Mouse (Mus musculus): ENCODE data around the gene Traf4. TPM values are rescaled to one million over a fixed set of nuclear protein-coding genes. Genes with fewer than 3 reads are reported as not detected.

Gene Traf4
- polyA plus RNA-seq, 1 experiment from 2014 or later, result 126 TPM

DNA sequence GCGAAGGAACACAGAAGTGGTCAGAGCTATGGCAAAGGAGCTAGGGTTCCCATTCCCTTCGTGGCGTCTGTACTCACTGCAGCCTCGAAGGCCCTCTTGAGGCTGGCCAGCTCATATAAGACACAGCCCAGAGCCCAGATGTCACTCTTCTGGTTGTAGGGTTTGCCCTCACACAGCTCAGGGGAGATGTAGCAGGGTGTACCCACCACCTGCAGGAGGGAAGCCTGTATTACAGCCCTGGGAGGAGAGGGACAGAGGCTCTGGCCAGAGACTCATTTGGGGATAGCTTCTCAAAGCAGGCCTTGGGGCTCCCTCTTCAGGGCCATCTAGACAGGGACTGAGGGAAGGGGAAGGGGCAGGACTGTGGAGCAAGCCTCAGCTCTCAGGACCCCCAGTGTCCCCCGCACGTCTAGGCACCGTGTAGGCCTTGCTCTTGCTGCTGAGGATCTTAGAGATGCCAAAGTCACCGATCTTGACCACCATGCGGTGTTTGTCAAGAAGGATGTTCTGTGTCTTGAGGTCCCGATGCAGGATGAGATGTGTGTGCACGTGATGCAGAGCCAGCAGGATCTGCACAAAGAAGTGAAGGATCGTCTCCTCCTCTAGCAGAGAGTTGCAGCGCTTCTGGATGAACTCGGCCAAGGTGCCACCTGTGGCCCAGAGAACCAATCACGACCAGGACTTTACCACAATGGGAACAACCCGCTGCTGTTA, 6.8 kb upstream of the Traf4 start:
- Histone ChIP-seq H3K4me1 (peaks cover 6% of the 10 kb centered on the region), H3K9me3 (no peaks in the 10 kb centered on the region), H3K27me3 (peaks cover 16% of the 10 kb centered on the region), H3K4me2 (replicated peaks) (no peak overlapping the region), H3K4me3 (no peak overlapping the region), H3K36me3 (no peaks in the 10 kb centered on the region), H3K9ac (replicated peaks) (no peak overlapping the region), H3K27ac (replicated peaks) (no peak overlapping the region)
- no peak for ATAC-seq (ENCODE audit: low FRiP score, low read depth)
- WGBS, result 82% methylated on average over 16 of the region's 16 CpGs

DNA sequence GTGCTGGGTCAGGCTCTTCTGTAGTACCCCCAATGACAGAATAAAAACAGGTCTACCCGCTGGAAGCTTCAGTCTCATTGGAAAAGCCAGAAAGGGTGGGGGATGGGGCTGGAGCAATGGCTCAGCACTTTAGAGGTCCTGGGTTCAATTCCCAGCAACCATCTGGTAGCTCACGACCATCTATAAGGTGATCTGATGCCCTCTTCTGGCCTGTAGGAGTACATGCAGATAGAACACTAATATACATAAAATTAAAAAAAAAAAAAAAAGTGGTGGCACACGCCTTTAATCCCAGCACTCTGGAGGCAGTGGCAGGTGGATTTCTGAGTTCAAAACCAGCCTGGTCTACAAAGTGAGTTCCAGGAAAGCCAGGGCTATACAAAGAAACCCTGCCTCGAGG, 5.9 kb upstream of the Traf4 start:
- WGBS, result 62% methylated on average over 4 of the region's 4 CpGs
- no peak overlapping the region for H3K4me2 ChIP-seq (replicated peaks)
- no peak overlapping the region for H3K4me3 ChIP-seq
- H3K4me1 ChIP-seq, result no peaks in the 10 kb centered on the region
- no peak for ATAC-seq (ENCODE audit: low FRiP score, low read depth)
- H3K27ac ChIP-seq (replicated peaks), result no peak overlapping the region
- H3K9me3 ChIP-seq, result no peaks in the 10 kb centered on the region
- H3K9ac ChIP-seq (replicated peaks), result no peak overlapping the region
- H3K27me3 ChIP-seq, result peaks cover 17% of the 10 kb centered on the region
- no peaks in the 10 kb centered on the region for H3K36me3 ChIP-seq

DNA sequence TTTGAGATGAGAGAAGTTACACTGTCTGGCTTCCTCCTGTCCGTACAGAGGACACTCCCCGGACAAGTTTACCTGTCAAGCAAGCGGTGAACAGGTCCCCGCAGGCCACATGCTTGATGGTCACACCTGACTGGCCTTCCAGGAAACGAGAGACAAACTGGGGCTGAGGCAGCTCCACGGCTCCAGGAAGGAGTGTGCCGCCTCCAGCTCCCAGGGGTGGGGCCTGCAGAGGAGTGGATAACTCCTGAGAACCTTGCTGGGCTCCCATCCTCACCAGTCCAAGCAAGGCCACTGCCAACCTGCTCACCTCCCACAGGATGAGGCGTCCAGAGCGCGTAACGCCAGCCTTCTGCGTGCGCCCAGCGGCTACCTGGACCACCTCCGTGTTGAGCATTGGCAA, 4.9 kb upstream of the Traf4 start:
- ATAC-seq (ENCODE audit: low FRiP score, low read depth), result no peak
- no peaks in the 10 kb centered on the region for H3K36me3 ChIP-seq
- H3K9ac ChIP-seq (replicated peaks), result no peak overlapping the region
- no peak overlapping the region for H3K4me3 ChIP-seq
- no peak overlapping the region for H3K4me2 ChIP-seq (replicated peaks)
- 89% methylated on average over 15 of the region's 15 CpGs for WGBS
- H3K27me3 ChIP-seq, result peaks cover 17% of the 10 kb centered on the region
- H3K27ac ChIP-seq (replicated peaks), result no peak overlapping the region
- H3K9me3 ChIP-seq, result no peaks in the 10 kb centered on the region
- H3K4me1 ChIP-seq, result peaks cover 7% of the 10 kb centered on the region

DNA sequence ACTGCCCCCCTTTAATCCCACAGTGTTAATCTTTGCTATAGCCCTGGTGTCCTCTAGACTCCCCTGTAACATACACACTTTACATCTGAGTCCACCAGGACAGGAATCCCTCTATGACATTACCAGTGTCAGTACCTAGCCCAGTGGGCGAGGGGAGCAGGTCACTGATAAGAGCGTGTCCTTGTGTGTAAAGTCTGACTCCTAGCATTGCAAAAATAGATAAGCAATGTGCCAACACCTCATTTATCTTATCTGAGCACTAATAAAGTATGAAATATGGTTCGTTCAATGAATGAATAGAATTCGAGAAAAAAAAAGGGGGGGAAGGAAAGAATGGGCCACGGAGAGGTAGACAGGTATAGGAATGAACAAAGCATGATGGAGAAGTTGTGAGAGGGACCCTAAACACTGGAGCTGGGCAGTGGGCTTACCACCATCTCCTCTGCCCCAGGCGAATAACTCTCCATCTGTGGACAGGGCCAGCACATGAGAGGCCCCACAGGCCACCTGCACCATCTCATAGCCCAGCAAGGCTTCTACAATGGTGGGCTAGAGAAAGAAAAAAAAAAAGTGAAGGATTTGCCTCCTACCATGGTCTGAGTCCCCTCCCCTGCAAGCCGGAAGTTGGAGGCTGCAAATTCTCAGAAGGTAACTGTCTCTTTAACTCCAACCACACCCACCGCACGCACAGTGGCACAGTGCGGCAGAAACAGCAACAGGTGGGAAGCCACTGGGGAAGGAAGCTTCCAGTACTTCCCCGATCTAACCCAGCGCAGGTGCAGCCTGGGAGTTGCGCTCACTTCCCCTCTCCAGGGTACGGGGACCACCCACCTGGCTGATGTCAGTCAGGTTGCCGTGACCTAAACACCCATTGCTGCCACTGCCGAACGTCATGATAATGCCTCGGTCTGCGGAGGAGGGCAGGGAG, 3.4 kb upstream of the Traf4 start:
- Histone ChIP-seq H3K4me1 (peaks cover 7% of the 10 kb centered on the region), H3K9me3 (no peaks in the 10 kb centered on the region), H3K27me3 (peaks cover 17% of the 10 kb centered on the region), H3K36me3 (no peaks in the 10 kb centered on the region), H3K4me2 (replicated peaks) (no peak overlapping the region), H3K4me3 (no peak overlapping the region), H3K9ac (replicated peaks) (no peak overlapping the region), H3K27ac (replicated peaks) (no peak overlapping the region)
- WGBS, result 69% methylated on average over 19 of the region's 19 CpGs
- no peak for ATAC-seq (ENCODE audit: low FRiP score, low read depth)

DNA sequence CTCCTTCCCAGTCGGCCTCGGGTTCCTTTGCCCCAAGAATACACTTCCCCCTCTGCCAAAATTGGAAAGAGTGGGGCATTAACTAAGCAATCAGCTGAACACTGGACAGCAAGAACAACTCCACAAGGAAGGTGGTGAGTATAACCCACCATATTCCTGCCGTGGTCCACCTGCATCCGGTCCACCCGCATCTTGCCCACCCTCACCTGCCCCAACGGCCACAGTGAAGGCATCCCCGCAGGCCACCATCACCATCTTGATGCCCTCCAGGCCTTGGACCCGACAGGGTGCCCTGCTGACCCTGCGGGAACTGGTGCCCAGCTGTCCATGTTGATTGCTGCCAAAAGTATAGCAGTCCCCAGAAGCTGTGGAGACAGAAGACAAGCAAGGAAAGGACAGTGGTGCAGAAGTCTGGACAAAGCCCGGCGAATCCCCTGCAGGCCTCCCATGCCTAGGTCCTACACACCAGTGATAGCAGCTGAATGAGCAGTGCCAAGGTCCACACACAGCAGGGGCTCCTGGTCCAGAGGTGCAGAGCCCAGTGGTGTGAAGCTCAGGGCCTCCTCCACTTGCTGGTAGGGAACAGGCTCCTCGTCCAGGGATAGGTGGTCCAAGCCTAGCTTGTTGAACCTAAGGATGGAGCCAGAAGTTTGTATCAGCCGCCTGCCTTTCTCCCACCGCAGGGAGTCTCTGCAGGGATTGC, 2.0 kb upstream of the Traf4 start:
- no peak overlapping the region for H3K27ac ChIP-seq (replicated peaks)
- no peak overlapping the region for H3K4me2 ChIP-seq (replicated peaks)
- WGBS, result 84% methylated on average over 14 of the region's 14 CpGs
- H3K27me3 ChIP-seq, result peaks cover 17% of the 10 kb centered on the region
- H3K9ac ChIP-seq (replicated peaks), result no peak overlapping the region
- ATAC-seq (ENCODE audit: low FRiP score, low read depth), result no peak
- H3K36me3 ChIP-seq, result peaks cover 4% of the 10 kb centered on the region
- peaks cover 21% of the 10 kb centered on the region for H3K4me1 ChIP-seq
- H3K9me3 ChIP-seq, result no peaks in the 10 kb centered on the region
- H3K4me3 ChIP-seq, result no peak overlapping the region

DNA sequence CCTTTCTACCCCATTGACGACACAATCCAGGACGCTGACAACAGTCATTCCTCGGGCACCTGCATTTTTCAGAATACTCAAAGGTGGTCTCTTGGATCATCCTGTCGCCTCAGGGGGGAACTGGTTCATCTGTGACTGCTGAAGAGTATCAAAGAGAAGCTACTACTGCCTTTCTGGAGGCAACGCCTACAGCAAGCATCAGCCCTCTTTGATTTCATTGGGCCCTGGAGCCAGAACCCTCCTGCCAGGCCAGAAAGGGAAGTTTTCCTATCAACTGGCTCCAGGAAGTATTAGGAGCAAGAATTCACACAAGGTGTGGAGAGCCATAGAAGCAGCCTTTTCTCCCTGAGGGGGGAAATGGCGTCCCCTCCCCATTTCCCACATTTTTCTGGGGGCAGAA, 1.3 kb upstream of the Traf4 start:
- H3K4me1 ChIP-seq, result peaks cover 27% of the 10 kb centered on the region
- no peaks in the 10 kb centered on the region for H3K9me3 ChIP-seq
- no peak overlapping the region for H3K9ac ChIP-seq (replicated peaks)
- no peak overlapping the region for H3K27ac ChIP-seq (replicated peaks)
- ATAC-seq (ENCODE audit: low FRiP score, low read depth), result no peak
- peaks cover 17% of the 10 kb centered on the region for H3K27me3 ChIP-seq
- no peak overlapping the region for H3K4me3 ChIP-seq
- peaks cover 12% of the 10 kb centered on the region for H3K36me3 ChIP-seq
- H3K4me2 ChIP-seq (replicated peaks), result no peak overlapping the region
- 72% methylated on average over 6 of the region's 6 CpGs for WGBS

DNA sequence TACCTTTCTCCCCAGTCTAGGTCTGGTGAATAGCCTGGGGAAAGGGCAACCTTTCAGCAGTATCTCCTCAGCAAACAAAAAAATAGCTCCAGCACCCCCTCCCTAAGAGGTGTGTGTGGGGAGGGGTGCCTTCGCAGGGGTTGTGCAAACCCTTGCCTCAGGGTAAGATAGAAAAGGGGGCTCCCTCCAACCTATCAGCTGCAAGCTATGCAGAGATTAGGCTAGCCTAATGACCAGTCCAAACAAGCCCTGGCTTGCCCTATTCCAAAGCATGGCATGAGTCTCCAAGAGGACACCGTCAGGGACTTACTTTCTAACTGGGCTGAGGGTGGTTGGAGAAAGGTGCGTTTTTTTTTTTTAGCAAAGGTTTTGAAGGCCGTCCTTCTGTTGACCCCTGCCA, 772 bp upstream of the Traf4 start:
- Histone ChIP-seq H3K27me3 (peaks cover 17% of the 10 kb centered on the region), H3K36me3 (peaks cover 17% of the 10 kb centered on the region), H3K9me3 (no peaks in the 10 kb centered on the region), H3K4me1 (peaks cover 27% of the 10 kb centered on the region), H3K27ac (replicated peaks) (peak overlapping the region; percentile 99; the same call in 1 of the 2 replicates), H3K4me3 (peak overlapping the region; percentile 100), H3K9ac (replicated peaks) (peak overlapping the region; percentile 99; the same call in 1 of the 2 replicates), H3K4me2 (replicated peaks) (peak overlapping the region; percentile 75)
- WGBS, result 53% methylated on average over 4 of the region's 4 CpGs
- no peak for ATAC-seq (ENCODE audit: low FRiP score, low read depth)

DNA sequence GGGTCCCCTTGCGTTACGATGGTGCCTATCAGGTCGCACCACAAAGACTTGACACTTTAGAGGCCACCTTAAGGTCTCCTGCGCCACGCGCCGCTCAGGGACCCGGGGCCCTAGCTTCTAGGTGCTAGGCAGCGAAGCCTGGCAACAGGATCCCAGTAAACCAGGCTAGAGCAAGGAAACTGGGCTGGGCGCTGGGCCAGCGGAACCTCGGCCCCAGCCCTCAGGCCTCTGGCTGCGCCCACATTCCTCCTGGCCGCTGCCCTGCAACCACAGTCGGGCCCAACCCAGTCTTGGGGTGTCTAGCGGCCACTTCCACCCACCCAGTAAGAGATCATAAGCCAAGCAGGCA, 346 bp upstream of the Traf4 start:
- Histone ChIP-seq H3K4me3 (peak overlapping the region; percentile 100), H3K4me2 (replicated peaks) (peak overlapping the region; percentile 75), H3K9me3 (no peaks in the 10 kb centered on the region), H3K27me3 (peaks cover 17% of the 10 kb centered on the region), H3K36me3 (peaks cover 21% of the 10 kb centered on the region), H3K27ac (replicated peaks) (peak overlapping the region; percentile 99), H3K4me1 (peaks cover 27% of the 10 kb centered on the region), H3K9ac (replicated peaks) (peak overlapping the region; percentile 99)
- 4% methylated on average over 16 of the region's 16 CpGs for WGBS
- ATAC-seq (ENCODE audit: low FRiP score, low read depth), result peak; percentile 3; the same call in 1 of the 2 replicates

DNA sequence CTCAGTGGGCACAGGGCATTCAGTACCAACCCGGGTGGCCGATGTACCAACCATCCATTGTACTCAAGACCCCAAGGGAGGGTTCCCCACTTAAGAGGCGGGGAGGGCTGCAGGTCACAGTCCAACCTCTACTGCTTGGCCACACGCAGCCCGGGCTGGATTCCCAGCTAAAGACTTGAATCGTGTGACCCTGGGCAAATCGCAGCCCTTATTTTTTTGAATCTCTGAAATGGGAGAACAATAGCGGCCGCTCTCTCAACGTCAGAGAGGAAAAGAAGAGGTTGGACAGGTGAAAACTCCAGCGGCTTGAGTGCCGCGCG, 825 bp downstream of the Traf4 start:
- H3K36me3 ChIP-seq, result peaks cover 33% of the 10 kb centered on the region
- peak overlapping the region; percentile 75 for H3K4me2 ChIP-seq (replicated peaks)
- ATAC-seq (ENCODE audit: low FRiP score, low read depth), result no peak
- peaks cover 32% of the 10 kb centered on the region for H3K4me1 ChIP-seq
- H3K9ac ChIP-seq (replicated peaks), result peak overlapping the region; percentile 99
- H3K9me3 ChIP-seq, result no peaks in the 10 kb centered on the region
- peak overlapping the region; percentile 100 for H3K4me3 ChIP-seq
- WGBS, result under 1% methylated on average over 14 of the region's 14 CpGs
- peaks cover 17% of the 10 kb centered on the region for H3K27me3 ChIP-seq
- peak overlapping the region; percentile 99 for H3K27ac ChIP-seq (replicated peaks)

DNA sequence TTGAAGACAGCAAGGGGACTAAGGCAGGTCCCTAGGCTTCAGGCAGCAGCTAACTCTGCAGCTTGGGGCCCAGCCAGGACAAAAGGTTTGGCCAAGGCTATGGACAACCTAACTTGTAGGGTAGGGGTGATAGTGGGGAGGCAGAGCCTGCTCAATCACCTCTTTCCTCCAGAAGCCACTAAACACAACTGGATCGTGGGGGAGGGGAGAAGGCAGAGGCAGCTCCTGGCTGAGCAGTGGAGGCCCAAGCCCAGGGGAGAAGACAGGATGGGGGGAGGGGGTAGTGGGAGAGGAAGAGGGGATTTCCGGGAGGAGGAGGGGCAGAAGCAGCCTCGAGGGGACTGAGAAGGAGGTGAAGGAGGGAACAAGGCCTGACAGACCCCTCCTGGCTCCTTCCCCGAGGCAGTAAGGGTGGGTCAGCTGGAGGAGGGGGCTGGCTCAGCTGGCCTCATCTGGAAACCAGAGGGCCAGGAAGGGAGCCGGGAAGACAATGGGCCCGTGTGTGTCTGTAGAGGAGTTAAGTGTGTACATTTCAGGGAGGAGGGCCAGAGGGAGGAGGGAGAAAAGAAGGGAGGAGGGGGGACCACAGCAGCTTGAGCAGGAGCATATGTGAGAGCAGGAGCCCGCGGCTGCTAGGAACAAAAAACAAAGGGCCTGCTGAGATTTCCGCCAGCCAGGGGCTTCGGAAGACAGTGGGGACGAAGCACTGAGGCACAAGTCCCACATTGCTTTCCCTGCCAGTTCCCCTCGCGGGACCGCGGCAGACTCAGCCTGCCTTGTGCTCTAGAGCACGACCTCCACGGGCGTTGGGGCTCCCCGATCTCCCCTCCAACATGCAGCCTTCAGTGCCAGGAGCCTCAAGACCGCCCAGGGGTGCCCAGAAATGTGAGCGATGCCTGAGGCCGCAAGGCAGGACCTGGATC, 1.4 kb downstream of the Traf4 start:
- Histone ChIP-seq H3K36me3 (peaks cover 37% of the 10 kb centered on the region), H3K9me3 (no peaks in the 10 kb centered on the region), H3K4me1 (peaks cover 34% of the 10 kb centered on the region), H3K4me3 (peak overlapping the region; percentile 100), H3K9ac (replicated peaks) (peak overlapping the region; percentile 99), H3K4me2 (replicated peaks) (peak overlapping the region; percentile 75), H3K27me3 (peaks cover 17% of the 10 kb centered on the region), H3K27ac (replicated peaks) (peak overlapping the region; percentile 99)
- ATAC-seq (ENCODE audit: low FRiP score, low read depth), result peak; percentile 70
- WGBS, result under 1% methylated on average over 22 of the region's 22 CpGs

DNA sequence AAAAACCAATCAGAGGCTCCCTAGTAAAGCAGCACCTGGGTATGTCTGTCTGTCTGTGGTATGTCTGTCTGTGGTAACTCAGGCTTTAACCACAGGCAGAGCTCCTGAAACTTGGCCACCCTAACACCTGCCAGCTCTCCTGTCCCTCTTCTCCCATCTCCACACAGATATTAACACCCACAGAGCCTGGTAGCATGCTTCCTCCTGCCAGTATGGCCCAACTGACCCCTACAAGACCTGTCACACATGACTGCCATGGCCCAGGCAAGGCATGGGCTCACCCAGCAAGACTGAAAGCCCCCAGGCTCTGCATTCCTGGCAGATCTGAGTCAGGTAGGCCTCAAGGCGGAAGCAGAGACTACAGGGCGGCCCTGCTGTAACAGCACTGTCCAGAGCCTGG, 2.3 kb downstream of the Traf4 start:
- H3K4me1 ChIP-seq, result peaks cover 34% of the 10 kb centered on the region

More for the DNA sequence above, 2.3 kb downstream of the Traf4 start:
- Histone ChIP-seq H3K27me3 (peaks cover 16% of the 10 kb centered on the region), H3K9ac (replicated peaks) (peak overlapping the region; percentile 99), H3K36me3 (peaks cover 46% of the 10 kb centered on the region), H3K9me3 (no peaks in the 10 kb centered on the region), H3K27ac (replicated peaks) (peak overlapping the region; percentile 99), H3K4me2 (replicated peaks) (peak overlapping the region; percentile 75), H3K4me3 (peak overlapping the region; percentile 100)
- ATAC-seq (ENCODE audit: low FRiP score, low read depth), result 0 out of 2 replicates have a peak, but pooled peaks have one; percentile 3
- 72% methylated on average over 2 of the region's 2 CpGs for WGBS
